Mouse (Mus musculus) hematopoietic stem cell, adult 5-6 weeks (primary cell): ENCODE results near the gene Stmn1. TPM values are rescaled to one million over a fixed set of nuclear protein-coding genes. Genes with fewer than 3 reads are reported as not detected.

Source experiments
- ATAC-seq, 2 experiments: fragments of 125-278 bp in 1 of 2; replicated peaks in 1 of 2; 2 replicates each; pipeline ENCODE4 v1.8.0; 2016 to 2017; ENCODE audit warnings: inconsistent platforms in 2 of 2, mild to moderate bottlenecking in 2 of 2, moderate number of reproducible peaks in 2 of 2, low read depth in 1 of 2, moderate TSS enrichment in 1 of 2; ENCODE audit not compliant: low FRiP score in 2 of 2, poor library complexity in 2 of 2, severe bottlenecking in 2 of 2, insufficient read depth in 1 of 2, low TSS enrichment in 1 of 2
- total RNA-seq: library from RNA; stranded (forward); fragments of 172-1452, 232-1000 nt; gene quantifications from 2 replicates; pipeline ENCODE4 v1.2.3, GENCODE M21; 2017

The Stmn1 gene
- 1,445 and 1,820 TPM in 2 replicates for total RNA-seq

- peak; percentile 93 to 95 for ATAC-seq
Measured at GRCm38 (mm10) chr4:134468215-134468575, at the start of gene Stmn1. Gene Stmn1, plus strand, starts transcription at chr4:134468320.

- ATAC-seq: no peak
Measured at GRCm38 (mm10) chr4:134421971-134422370, 46.1 kb upstream of the Stmn1 start.

GRCm38 (mm10) chr4:134423949-134424348, 44.2 kb upstream of the Stmn1 start:
- no peak for ATAC-seq

- ATAC-seq: no peak
Measured at GRCm38 (mm10) chr4:134425088-134425487, 43.0 kb upstream of the Stmn1 start.

GRCm38 (mm10) chr4:134430381-134431004, 37.6 kb upstream of the Stmn1 start:
- no peak for ATAC-seq

GRCm38 (mm10) chr4:134432686-134433360, 35.3 kb upstream of the Stmn1 start:
- no peak for ATAC-seq

GRCm38 (mm10) chr4:134436185-134436584, 31.9 kb upstream of the Stmn1 start:
- ATAC-seq: no peak

GRCm38 (mm10) chr4:134436659-134437058, 31.5 kb upstream of the Stmn1 start:
- ATAC-seq: no peak

- no peak; a peak in 1 of 4 replicates for ATAC-seq
Measured at GRCm38 (mm10) chr4:134439119-134439518, 29.0 kb upstream of the Stmn1 start.

- no peak for ATAC-seq
Measured at GRCm38 (mm10) chr4:134439919-134440318, 28.2 kb upstream of the Stmn1 start.

GRCm38 (mm10) chr4:134442216-134442615, 25.9 kb upstream of the Stmn1 start:
- no peak for ATAC-seq

- ATAC-seq: no peak
Measured at GRCm38 (mm10) chr4:134443589-134443988, 24.5 kb upstream of the Stmn1 start.

GRCm38 (mm10) chr4:134444949-134445348, 23.2 kb upstream of the Stmn1 start:
- no peak for ATAC-seq

- ATAC-seq: no peak
Measured at GRCm38 (mm10) chr4:134445489-134445888, 22.6 kb upstream of the Stmn1 start.

GRCm38 (mm10) chr4:134447966-134448365, 20.2 kb upstream of the Stmn1 start:
- no peak for ATAC-seq

GRCm38 (mm10) chr4:134449595-134450391, 18.3 kb upstream of the Stmn1 start:
- ATAC-seq: no peak

- ATAC-seq: no peak
Measured at GRCm38 (mm10) chr4:134450392-134451195, 17.5 kb upstream of the Stmn1 start.

GRCm38 (mm10) chr4:134451484-134451883, 16.6 kb upstream of the Stmn1 start:
- ATAC-seq: no peak
